Mouse (Mus musculus): ENCODE results near the gene Trim9.

Gene Trim9

DNA sequence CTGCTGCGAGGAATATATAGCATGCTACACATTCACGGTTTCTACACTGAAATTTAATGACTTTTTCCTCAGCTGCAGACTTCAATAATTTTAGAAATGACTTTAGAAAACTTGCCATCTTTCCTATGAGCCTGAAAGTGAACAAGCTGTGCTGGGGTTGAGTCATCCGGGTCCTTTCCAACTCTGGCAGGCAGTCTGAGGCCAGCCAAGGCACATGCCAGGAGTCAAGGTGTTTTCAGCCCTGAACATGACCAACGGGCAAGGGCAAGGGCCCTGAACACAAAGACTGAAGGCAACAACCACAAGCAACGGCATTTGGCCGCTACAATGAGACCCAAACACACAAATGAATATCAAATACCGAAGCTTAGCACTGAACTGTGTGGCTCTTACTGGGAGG is 21.6 kb downstream of the Trim9 start:
- no peak for DNase-seq (ENCODE audit: low spot score in 2 of 2)

DNA sequence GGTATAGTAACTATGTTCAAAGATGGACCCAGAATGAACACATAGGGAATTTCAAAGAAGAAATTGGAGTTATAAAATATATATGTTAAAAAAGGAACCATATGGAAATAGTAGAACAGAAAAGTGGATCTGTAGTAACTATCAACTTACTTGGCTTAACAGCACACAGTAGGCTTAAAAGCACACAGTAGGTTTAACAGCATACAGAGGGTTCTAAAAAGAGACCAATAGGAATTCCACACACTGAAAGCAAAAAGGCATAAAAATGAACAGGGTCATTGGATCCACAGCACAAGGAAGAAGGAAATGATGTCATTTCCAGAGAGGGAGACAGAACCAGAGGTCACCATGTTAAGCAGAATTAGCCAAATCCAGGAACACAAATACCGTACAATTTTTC is 24.6 kb downstream of the Trim9 start:
- no peak for DNase-seq (ENCODE audit: low spot score in 2 of 2)

DNA sequence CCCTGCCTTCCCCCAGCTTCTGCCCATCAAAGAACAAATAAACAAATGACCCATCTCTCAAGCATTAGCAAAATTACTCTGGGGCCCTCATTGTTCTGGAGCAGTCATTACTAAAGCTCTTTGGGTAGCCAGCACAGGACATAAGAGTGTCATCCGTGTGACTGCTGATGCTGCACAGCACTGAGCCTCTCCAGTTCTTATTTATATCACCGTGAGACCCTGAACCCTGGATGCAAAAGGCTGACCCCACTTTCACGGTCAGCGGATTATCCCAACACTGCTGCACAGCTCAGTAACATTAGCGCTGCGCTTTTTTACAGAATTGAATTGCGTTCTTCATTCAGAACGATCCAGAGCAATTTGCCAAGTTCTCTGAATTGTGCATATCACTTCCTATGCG is 31.3 kb downstream of the Trim9 start:
- DNase-seq (ENCODE audit: low spot score in 2 of 2): no peak

DNA sequence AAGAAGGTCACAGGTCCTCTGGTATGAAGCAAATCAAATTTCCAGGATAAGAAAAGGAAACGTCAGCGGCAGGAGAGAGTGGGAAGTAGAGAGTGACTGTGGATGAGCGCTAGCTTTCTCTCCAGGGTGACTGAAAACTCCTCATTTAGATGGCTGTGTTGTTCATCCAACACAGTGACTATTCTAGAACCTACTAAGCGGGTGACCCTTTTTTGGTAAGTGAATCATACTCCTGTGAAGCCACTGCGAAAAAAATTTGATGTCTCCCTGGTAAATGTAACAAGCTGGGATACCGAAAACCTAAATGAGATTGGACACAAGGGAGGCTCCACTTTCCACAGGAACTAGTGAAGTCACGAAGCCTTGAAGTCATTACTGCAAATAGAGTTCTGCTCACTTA is 39.5 kb downstream of the Trim9 start:
- DNase-seq (ENCODE audit: low spot score in 2 of 2): no peak

DNA sequence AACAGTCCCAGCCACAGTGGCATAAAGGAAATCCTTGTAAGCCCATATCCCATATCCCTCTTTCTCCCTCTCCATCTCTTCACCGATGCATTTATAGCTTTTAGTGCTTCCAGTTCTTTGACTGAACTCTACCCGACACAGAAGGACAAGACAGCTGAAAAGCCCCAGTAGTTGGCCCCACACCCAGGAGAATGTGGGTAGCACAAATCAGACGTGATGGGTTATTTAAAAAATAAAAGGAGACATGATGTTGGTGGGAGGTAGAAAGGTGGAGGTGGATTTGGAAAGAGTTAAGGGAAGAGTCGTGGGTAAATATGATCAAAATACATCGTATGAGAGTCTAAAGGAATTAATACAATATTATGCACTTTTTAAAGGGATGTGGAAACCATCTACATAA is 40.4 kb downstream of the Trim9 start:
- no peak for DNase-seq (ENCODE audit: low spot score in 2 of 2)

DNA sequence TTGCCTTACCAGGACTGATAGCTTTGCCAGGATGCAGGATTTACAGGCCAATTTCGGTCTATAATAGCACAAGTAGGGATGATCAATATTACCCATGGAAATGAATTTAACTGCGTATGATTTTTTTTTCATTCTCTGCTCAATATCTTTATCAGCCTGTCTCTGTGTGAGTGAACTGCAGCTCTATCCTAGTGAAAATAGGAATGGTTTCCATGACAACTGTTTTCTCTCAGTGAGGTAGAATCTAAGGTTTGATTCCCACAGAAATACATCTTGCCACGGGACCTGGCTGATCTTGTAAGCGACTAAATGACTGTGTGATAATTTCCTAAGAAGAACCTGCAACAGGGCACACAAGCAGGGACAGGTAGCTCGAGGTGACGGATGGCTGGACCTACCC is 43.4 kb downstream of the Trim9 start:
- no peak for DNase-seq (ENCODE audit: low spot score in 2 of 2)

DNA sequence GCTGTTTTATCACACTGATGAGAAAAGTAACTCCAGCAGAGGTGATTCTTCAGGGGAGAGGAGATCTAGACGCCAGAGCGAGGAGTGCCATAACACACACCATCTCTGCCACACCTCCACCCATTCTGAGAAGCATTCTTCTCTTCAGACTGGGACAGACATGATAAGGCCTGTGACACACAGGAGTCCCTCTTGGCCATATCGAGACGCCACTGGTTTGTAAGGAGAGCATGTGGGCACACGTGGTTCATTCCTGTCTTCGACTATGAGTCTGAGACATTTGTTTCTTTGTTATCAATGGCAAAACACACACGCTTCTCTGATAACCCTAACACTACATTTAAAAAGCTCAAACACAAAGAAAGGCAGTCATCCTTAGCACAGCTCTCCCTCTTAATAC is 43.9 kb downstream of the Trim9 start:
- DNase-seq (ENCODE audit: low spot score in 2 of 2): no peak

DNA sequence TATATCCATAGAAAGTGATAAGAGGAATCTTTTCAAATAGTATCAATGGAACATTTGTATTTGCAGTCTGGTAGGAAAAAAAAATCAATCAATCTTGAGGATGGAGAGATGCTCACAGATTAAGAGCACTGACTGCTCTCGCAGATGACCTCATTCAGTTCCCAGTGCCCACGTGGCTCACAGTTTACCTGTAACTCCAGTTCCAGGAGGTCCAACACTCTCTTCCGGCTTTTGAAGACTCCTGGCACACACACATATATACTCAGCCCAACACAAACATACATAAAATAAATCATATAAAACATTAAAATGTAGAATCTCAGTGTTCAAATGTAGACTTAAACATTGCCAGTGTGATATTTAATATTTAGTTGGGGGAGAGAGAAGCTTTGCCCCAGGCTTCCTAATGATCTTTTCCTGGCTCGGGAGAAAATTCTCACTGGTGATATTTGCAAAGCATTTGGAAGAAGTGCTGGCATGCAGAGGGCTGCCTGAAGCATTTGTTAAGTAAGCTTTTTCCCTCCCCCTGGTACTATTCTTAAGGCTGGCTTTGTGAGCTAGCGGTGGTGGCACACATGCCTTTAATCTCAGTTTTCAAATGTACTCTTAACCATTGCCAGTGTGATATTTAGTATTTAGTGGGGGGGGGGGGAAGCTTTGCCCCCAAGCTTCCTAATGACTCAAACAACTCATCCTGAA is 45.2 kb downstream of the Trim9 start:
- DNase-seq (ENCODE audit: low spot score in 2 of 2): no peak

DNA sequence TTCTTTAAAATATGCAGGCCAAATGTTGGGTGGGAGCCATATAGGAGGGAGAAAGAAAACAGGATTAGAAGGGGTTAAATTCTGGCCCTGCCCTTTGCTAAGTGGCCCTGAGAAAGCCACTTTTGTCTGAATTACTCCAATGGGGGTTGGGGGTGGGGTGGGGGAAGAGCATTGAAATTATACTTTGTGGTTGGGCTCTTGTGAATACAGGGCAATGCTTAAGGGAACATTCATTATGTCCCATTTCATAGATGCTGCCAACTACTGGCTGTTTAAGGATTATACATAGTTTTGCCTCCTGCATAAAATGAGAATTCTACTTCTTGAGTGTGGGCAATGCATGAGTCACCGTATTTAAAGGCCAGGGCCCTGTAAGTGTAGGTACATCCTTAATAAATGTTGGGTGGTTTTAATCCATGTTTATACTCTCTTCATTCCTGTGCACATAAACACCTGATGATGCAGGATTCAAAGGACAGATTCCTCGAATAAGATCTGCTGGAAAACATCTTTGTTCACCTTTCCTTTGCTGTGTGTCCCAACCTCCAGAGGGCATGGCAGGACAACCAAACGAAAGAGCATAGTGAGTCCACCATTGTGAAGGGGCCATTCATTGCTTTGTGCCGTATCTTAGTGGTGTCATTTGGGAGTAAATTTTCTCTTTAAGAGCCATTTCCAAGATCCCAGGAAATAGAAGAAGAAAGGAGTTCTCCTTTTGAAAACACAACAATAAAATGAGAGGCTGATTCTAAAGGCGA is 53.3 kb downstream of the Trim9 start:
- no peak for DNase-seq (ENCODE audit: low spot score in 2 of 2)

DNA sequence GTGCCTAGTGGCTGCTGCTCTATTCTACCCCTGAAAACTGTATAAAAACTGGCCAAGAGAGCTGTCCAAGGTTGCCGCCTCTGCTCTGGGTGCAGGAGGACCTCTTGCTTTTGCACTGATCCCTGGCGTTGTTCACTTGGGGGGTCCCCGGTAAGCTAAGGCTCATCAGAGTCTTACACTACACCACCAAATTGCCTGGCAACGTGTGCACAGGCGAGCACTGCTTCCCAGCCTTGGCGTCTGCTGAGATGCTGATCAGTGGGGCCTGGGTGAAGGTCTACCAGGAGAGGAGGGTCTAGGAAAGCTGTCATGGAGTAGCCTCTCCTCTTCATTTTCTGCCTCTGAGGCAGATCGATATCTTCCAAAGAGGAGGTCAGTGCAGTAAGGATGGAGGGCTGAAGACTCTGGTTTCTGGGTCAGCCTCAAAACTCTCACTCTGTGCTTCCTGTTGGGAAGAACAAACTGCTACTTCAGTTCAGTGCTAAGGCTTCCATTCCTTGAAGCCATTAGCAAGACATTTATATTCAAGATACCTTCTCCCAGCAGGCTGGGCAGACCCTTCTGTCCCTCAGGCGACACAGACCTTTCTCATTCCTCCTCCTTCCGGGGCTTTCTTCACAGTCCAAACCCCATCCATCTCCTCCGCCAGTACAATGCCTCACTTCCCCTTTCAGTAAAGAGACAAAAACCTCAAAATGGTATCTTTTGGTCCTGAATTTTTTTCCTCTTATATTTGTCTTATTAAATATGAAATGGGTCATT is 54.1 kb downstream of the Trim9 start:
- no peak for DNase-seq (ENCODE audit: low spot score in 2 of 2)

DNA sequence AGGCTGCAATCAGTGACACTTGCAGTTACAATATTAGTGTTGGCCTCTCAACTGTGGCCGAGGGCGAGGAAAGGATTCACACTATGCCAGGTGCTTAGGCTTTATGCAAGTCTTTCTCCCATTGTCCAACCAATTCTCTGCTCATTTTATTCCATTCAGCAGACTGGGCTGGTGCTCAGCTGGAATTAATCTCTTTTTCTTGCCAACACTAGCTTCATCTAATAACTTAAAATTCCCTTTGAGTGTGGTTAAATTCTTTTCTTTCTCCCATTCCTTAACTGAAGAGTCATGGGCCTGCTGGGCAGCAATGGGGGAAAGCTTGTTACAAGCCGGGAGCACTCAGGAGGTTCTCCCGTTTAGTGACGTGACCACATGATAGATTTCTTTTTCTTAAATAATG is 61.9 kb downstream of the Trim9 start:
- DNase-seq (ENCODE audit: low spot score in 2 of 2): no peak

DNA sequence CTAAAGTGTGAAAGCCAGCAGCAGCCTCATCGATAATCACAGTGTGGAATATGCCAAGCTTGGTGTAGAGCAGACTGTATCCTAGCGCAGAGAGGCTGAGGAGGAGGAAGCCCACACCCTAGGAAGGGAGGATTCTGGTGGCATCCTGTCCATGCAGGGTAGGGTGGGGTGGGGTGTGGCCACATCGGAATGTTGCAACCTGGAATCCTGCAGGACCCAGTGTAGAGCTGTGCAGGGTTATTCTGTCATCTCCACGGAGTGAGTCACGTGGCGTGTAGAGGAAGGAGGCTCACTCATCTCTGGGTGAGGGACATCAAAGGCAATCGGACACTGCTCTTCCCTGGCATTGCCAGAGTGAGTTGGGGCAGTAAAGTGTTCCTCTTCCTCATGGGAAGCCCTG is 62.4 kb downstream of the Trim9 start:
- no peak for DNase-seq (ENCODE audit: low spot score in 2 of 2)

DNA sequence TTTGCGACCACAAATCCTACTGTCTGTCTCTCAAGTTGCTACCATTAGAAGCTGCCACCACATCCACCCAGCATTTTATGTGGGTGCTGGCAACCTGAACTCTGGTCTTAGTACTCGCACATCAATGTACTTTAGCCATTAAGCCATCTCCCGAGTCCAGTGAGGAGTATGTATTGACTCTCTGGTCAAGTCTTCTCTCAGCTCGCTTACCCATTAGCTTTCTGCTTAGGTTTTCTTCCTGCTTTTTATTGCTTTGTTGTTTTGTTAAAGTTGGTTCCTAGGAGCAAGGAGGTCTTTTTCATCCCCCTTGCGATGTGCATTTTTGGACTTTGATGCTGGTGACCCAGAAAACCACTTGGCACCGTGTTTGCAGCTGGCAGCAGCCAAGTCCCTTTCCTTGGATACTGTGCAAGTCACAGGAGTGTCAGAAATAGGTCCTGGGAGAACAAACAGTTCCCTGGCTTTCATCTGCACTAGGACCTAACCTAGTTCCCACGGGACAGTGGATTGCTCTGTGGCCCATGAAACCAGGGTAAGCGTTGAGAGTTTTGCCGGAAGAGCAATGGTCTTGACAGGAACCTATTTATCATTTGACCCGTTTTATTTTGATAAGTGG is 64.2 kb downstream of the Trim9 start:
- peak; percentile 42 to 60 for DNase-seq (ENCODE audit: low spot score in 2 of 2)

DNA sequence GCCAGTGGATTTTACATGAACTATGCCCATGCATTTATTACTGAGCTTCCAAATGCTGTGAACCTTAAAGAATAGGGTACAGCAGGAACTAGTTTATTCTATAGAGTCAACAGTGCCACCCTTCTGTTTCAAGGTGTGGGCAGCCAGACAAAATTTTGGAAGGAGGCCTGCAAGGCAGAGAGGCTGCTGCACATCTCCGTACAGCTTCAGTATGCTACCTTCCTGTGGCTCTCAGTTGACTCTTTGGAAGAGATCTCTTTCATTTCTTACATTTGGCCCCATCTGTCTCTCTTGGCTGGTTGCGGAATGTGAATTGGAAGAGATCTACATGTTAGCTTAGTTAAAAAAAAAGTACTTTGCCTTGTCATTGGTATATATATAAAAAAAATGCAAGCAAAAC is 66.5 kb downstream of the Trim9 start:
- DNase-seq (ENCODE audit: low spot score in 2 of 2): no peak

DNA sequence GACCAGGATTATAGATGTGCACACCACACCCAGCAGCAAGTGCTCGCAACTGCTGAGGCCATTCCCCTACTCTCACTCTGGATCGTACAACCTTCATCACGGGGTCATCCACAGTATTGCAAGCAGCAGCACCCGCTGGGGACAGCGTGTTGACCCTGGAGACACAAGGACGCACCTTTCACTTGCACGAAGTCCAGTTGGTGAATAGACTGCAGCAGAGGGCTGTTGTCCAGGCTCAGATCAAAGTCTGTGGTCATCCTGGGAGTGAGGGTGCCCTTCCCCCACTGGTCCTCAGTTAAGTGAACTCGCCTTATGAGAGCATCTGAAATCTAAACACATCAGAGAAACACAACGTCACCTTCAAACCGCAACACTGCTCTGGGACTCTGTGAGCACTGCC is 67.0 kb downstream of the Trim9 start:
- no peak for DNase-seq (ENCODE audit: low spot score in 2 of 2)

DNA sequence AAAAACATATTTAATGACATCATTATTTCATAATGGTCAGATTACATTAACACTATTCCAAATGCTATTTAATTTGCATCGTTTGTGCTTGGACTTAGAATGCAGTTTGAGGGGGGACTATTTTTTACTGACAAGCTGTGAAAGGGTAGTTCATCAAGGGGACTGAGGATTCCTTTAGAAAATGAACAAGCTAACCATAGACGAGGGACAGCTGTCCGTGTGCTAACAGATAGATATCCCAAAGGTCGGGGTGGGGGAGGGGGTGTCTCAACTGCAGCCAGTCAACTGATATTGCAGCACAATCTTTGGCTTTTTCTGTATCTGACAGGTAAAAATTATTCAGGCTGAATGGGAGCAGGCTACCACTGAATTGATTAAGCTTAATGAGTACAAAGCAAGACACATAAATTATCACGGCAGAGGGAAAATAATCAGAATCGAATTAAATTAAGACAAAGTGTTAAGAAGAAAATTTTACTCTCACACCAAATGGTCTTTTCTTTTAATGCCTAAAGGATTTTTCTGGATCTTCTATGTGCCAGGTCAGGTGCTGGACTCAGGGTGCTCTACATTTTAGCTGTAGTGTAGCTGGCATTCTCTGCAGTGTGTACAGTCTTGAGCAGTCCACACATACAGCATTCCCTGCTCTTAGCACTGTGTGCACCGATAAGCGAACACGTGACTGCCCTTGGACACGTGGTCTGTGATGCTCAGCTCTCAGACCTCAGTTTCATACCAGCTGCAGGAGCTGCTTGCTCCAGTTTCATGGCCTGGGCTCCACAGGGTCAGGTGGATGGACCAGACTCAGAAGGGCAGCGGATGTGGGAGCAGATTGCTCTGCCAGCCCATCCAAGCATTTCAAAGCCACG is 70.1 kb downstream of the Trim9 start:
- no peak for DNase-seq (ENCODE audit: low spot score in 2 of 2)

DNA sequence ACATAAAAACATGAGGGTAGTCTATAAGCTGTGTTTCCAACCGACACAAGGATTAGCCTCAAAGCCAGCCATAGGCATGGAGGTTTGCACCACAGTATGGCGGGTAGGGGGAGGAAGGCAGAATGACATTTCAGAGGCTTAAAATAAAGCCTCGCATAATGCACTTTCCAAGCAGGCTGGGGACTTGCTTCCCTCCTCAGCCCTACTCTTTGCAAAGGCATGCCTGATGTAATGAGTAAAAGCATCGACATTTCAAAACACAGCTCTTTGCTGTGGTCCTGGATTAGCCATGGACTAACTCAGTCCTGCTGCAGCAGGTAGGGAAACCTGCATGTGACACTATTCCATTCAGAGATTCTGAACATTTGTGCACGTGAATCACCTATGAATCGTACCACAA is 77.7 kb downstream of the Trim9 start:
- no peak for DNase-seq (ENCODE audit: low spot score in 2 of 2)

DNA sequence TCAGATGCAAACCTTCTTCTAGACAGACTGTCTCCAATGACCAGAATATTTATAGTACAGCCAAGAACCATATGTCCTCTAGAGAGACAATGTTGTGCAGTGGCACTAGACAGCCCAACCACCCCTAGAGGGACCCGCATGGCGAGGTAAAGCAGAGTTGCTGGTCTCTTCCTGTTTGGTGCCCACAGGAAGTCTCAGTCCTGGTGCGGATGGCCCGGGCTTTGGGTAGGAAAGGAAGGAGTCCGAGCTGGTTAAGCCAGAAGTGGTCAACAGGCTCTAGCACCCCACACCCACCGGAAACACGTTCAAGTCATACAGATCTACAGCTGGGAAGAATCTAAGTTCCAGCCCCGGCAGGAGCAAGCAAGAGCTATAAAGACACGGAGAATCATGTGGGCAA is 80.1 kb downstream of the Trim9 start:
- DNase-seq (ENCODE audit: low spot score in 2 of 2): no peak

DNA sequence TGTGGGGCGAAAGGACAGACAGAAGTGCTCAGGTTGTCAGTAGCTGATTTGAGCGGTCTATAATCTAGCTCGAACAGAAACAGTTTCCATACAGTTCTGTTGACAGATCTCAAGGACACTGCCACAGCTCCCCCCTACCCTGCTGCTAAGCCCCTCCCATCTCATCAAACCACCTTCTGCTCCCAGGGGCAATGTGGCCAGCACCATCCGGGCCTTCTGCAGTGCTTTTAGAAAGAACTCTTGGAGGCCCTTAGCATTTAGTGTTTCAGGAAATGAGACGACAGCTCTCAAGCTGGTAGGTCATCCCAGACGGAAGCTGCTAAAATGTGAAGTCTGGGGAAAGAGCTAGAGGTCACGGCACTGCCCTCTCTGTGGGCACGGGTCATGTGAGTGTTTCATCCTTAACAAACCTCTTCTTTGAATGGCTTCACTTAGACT is 80.9 kb downstream of the Trim9 start:
- peak; percentile 4 to 8 for DNase-seq (ENCODE audit: low spot score in 2 of 2)

DNA sequence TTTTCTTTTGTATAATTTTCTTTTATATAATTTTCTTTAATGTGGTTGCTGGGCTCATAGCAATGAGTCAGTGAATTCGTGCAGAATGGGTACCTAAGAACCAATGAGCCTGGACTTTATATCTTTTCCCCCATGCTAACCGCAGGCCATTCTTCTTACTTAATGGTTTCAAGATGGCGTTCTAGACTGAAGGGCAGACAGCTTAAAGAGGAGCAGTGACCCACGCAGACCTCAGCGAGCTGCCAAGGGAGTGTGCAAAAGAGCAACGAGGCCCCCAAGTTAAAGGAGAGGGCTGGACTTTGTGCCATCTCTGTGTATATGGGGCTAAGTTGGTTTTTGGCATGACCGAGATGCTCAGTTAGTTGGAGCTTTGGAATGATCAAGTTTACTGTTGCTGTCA is 83.7 kb downstream of the Trim9 start:
- DNase-seq (ENCODE audit: low spot score in 2 of 2): no peak

DNA sequence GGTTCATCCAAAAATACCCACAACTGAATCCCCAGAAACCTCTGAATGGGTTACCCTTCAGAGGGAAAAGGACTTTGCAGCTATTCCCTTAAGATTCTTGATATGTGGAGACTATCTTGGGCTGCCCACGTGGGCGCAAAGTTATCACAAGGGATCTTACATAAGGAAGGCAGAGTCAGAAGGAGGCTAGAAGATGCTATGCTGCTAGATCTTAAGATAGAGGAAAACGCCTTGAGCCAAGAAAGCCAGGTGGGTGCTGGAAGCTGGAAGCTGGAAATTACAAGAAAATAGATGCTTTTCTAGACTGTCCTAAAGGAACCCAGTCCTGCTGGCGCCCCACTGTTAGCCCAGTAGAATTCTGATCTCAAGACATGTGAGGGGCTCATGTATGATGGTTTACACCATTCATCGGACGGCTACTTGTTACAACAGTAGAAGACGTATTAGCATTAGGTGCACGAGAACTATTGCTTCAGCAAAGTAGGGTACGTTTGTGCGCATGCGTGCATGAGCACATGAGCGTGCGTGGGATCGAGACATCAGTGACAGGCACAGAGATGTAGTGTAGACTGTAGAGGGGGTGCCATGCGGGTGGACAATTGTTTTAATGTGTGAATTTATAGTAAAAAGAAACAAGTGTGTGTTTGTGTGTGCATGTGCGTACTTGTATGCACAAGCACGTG is 85.0 kb downstream of the Trim9 start:
- DNase-seq (ENCODE audit: low spot score in 2 of 2): no peak

All from heart, adult 9 months (tissue).